Mouse (Mus musculus) large intestine, adult 2 months (tissue): Measurements from ENCODE around the gene Uxs1. TPM values are rescaled to one million over a fixed set of nuclear protein-coding genes. Genes with fewer than 3 reads are reported as not detected.

Experiments used
- DNase-seq: peaks from one replicate; pipeline ENCODE4 v3.0.0-alpha.2; 2012; ENCODE audit warnings: low read depth, low spot score
- WGBS: fragments of 180-500 bp; shearing (Covaris S2); methylation state at CpG from one replicate; pipeline ENCODE4 v1.1.7; 2018; 5-methylcytosine and 5-hydroxymethylcytosine counted together
- polyA plus RNA-seq: library from polyadenylated mRNA; depleted of rRNA; stranded (reverse); fragments of >200 nt; gene quantifications from 2 replicates; pipeline ENCODE4 v1.2.3, GENCODE M21; 2012; rRNA removed

The Uxs1 gene
- polyA plus RNA-seq, 1 experiment, result 7.8 TPM

GRCm38 (mm10) chr1:43737812-43738518 is 89.6 kb downstream of the Uxs1 start:
- no peak for DNase-seq
- WGBS, result 73% methylated on average over 7 of the region's 7 CpGs

- no peak for DNase-seq
- WGBS, result 79% methylated on average over 1 of the region's 1 CpGs
These were observed 94.9 kb downstream of the Uxs1 start for GRCm38 (mm10) chr1:43732657-43733056.

- WGBS, result 84% methylated on average over 4 of the region's 4 CpGs
- DNase-seq, result no peak
These were observed 95.5 kb downstream of the Uxs1 start for GRCm38 (mm10) chr1:43732100-43732499.

GRCm38 (mm10) chr1:43730491-43730924 is 97.1 kb downstream of the Uxs1 start, which contains the start of gene 1500015O10Rik:
Gene 1500015O10Rik (plus strand): TSS chr1:43730602.
- 59% methylated on average over 16 of the region's 16 CpGs for WGBS
- no peak for DNase-seq

- DNase-seq, result no peak
- 64% methylated on average over 1 of the region's 1 CpGs for WGBS
These were observed 105.1 kb downstream of the Uxs1 start for GRCm38 (mm10) chr1:43722459-43722858.

GRCm38 (mm10) chr1:43718793-43719192 is 108.8 kb downstream of the Uxs1 start:
- WGBS, result 17% methylated on average over 2 of the region's 2 CpGs
- DNase-seq, result no peak

GRCm38 (mm10) chr1:43717967-43718366 is 109.6 kb downstream of the Uxs1 start:
- no peak for DNase-seq
- WGBS, result 66% methylated on average over 7 of the region's 7 CpGs

GRCm38 (mm10) chr1:43714841-43715240 is 112.8 kb downstream of the Uxs1 start:
- 70% methylated on average over 2 of the region's 2 CpGs for WGBS

GRCm38 (mm10) chr1:43698577-43699000 is 129.0 kb downstream of the Uxs1 start:
- 10% methylated on average over 4 of the region's 4 CpGs for WGBS
- no peak for DNase-seq

More at GRCm38 (mm10) chr1:43714841-43715240, 112.8 kb downstream of the Uxs1 start:
- DNase-seq, result no peak

Other genes with a start within 250 kb of the Uxs1 start
- 0.15 and 0.26 TPM in 2 replicates for gene 1500015O10Rik, start 97.2 kb downstream of the Uxs1 start, polyA plus RNA-seq
- gene Tpp2, start 105.8 kb upstream of the Uxs1 start, polyA plus RNA-seq, result 4.7 and 7.5 TPM in 2 replicates
- not detected in 2 replicates for gene Mettl21c, start 192.2 kb upstream of the Uxs1 start, polyA plus RNA-seq
- gene Gm8251, start 234.1 kb upstream of the Uxs1 start, polyA plus RNA-seq, result not detected in 2 replicates